Mouse (Mus musculus) left cerebral cortex, adult 18-20 months (tissue): ENCODE measurements around the gene Lrrc25. TPM values are rescaled to one million over a fixed set of nuclear protein-coding genes. Genes with fewer than 3 reads are reported as not detected.
A peak's percentile ranks its signal among the peaks of the same experiment; 100 is the strongest.

ENCODE experiments used
- DNase-seq, 2 experiments: peaks; one replicate each; pipeline ENCODE4 v3.0.0; 2021 to 2022; ENCODE audit warnings: low spot score in 2 of 2, mixed read lengths in 1 of 2
- total RNA-seq, 2 experiments: library from RNA; stranded (reverse); gene quantifications; 2 replicates each; pipeline ENCODE4 v1.2.3; 2021

Lrrc25 gene
- total RNA-seq, 2 experiments from 2014 or later, result 0.70 to 1.0 TPM

DNA sequence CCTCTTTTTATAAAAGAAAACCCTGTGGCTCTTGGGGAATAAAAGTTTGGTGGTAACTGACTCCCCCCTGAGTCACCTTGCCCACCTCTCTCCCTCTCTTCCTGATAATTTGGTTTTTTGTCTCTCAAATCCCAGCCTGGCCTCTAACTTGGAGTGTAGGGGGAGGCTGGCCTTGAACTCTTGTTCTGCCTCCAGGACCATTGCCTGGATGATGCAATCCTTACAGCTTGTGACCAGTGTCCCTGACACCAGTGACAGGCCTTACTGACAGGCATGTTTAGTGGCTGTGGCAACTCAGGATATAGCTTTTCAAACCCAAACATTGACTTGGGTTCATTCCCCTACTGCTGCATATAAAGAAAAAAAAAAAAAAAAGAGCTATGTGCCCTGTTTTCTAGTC, 30.8 kb downstream of the Lrrc25 start:
- no peak for DNase-seq

DNA sequence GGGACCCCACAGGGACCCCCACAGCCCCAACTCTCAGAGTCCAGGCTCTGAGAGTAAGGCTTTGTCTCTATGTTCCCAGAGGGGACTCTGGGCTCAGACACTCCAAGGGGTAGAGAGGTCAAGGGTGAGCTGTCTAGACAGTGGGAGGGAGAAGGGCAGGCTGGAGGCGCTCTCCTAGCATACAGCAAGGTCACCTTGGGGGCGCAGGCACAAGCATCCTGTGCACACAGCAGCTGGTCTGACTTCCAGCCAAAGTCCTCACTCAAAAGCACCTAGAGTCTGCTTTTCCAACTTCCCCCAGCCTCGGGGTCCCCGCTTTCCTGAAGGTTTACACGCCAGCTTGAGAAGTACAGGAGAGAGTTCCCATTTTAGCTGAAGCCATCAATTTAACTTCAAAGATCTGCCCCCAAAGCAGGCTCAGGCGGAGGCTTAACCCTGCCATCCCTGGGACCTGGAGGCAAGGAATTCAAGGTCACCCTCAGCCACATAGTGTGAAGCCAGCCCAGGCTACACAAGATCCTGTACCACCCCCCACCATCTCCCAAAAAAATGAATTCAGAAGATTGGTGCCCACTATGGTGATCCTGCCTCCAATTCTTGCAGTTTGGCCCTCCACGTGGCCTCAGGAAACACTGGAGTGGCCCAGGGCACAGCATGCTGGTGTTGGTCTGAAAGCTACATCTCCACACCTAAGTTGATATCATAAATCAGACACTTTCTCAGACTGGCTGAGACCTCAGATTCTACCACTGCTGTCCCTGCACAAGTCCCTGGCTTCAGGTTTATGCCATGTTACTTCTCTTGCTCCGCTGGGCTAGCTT, 31.6 kb downstream of the Lrrc25 start:
- no peak for DNase-seq

DNA sequence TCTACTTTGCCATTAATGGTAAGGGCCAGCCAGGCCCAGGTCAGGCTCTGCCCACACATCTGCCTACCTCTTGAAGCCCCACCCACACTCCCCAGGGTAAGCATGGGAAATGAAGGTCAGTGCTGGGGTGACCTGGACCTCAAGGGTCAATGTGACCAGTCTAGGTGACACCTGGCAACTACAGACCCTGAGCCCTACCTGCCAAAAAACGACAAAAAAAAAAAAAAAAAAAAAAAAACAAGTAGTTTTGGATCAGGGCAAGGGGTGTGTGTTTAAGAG, 32.1 kb downstream of the Lrrc25 start:
- no peak for DNase-seq

DNA sequence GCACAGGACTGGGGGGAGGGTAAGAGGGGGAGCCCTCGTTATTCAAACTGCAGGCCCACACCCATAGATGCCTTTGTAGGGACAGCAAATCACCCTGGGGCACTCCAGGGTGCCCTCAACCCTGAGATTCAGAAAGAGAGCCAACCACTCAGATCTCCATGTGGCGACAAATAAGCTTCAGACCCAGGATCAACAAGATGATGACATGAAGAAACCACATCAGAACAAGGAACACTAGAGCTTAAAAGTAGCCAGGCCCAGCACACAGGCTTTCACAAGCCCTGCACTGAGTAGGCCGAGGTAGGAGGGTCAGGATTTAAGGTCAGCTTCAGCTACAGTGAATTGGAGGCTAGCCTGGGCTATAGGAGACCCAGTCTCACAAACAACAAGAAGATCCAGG, 33.0 kb downstream of the Lrrc25 start:
- no peak for DNase-seq

DNA sequence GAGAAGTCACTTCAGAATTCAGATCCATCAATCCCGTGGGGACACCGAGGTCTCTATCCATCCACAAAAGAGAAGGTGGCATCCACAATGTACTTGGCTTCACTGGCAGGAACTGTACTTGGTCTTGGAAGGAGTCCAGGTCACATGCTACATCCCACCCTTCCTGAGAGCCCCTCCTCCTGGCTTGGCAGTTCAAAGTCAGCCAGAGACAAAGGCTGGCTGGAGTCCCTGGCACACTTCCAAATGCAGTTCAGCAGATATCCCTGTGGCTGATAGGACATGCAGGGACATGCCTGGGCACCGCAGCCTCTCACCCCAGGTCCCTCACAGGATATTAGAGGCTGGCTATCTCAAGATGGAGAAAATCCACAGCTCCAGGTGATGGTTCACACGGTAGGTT, 33.4 kb downstream of the Lrrc25 start:
- DNase-seq, result no peak

DNA sequence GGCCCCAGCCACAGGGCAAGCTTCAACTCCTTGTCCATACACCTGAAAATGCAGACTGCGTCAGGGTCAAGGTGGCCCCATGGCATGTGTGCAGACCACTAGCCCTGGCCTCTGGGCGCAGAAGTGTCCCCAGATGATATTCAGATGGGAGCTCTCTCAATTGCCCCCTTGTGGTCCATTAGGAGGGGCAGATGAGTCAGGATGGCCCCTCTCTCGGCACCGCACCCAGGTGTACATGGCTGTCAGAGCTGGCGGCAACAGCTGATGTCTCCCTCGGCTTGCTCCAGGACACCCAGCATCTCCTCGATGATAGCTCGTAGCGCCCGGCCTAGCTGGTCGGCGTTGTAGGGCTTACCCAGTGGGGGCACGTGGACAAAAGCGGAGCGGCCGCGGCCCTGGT, 34.4 kb downstream of the Lrrc25 start:
- DNase-seq, result no peak

DNA sequence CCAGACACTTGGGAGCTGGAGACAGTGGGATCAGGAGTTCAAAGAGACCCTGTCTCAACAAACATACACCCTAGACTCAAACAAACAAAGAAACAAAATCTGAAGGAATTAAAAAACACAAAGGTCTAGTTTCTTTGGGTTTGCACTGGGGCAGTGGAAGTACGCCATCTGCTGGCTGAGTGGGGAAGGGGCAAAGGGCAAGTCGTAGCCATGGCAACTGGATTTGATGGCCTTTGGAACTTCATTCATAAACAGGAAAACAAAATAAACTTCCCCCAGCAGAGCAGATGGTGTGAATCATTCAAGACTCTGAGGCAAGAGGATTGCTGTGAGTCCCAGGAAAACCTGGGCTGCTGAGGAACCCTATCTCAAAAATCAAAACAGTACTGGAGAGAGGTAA, 37.3 kb downstream of the Lrrc25 start:
- DNase-seq, result peak in 1 of 2 experiments; percentile 23

DNA sequence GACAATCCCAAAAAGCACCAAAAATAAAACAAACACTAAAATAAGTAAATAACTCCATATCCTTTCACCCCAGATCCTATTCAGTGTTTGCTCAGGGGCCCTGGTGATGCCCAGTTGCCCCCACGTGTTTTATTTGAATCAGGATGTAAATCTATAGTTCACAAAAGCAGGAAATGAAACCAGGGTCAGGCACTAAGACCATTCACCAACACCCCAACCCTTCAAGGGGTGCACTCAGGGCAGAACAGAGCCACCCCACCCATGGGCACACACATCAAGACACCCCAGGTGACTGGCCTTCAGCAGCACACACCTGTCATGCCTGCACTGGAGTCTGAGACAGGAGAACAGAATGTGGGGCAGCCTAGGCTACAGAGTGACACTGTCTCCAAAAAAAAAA, 38.2 kb downstream of the Lrrc25 start:
- DNase-seq, result no peak

DNA sequence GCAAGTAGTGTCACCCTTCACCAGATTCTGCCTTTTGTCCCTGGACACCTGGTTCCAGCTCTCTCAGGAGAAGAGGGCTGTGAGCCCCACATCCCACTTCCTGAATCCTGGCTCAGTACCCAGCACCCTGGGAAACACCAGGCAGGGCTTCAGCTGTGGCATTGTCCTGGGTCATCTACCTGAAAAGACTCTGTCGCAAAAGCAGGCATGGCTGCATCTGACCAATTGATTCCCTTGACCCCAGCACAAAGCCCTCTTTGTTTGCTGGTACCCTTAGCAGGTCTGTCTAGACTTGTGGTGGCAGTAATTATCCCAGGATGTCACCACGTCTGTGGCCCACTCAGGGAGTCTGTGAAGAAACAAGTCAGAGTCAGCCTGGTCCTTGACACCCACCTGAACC, 39.5 kb downstream of the Lrrc25 start:
- no peak for DNase-seq

DNA sequence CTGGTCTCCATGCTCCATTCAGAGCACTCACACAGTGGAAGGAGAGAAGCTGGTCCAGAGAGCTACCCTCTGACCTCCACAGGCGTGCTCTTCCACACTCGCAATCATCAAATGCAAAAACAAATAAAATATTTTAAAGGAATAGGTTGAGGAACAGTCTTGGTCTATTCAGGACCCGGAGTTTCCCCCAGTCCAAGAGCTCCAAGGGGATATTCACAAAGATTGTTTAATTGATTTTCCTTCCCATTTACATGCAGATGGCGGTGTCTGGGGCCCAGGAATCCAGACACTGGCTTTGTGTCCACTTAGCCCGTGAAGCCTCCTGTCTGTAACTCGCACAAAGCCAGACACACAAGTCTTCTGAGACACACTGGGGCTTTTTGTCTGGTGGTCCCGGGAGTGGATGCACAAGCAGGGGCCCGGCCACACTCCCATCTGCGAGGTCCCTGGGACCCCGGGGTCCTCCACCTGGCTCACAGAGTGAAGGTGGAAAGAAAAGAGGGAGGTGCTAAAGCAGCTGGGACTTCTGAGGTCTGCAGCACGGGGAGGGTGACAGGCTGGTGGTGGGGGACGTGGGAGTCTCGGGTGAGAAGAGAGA, 40.3 kb downstream of the Lrrc25 start:
- no peak for DNase-seq

DNA sequence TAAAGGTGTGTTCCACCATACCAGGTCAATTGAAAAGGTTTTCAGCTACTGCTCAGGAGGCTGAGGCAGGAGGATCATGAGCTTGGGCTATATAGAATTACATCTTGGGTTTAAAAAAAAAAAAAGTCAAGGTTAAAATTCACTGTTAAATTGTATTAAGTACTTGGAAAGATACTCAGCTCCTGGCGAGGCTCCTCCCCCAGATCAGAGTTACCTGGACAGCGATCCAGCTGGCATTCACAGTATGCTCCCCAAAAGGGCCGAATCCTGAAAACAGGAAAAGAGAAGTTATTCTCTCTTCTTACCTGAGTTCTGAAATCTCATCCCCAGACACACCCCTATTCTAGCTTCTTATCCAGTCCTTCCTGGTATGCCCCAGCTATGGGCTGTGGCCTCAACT, 41.3 kb downstream of the Lrrc25 start:
- DNase-seq, result no peak

DNA sequence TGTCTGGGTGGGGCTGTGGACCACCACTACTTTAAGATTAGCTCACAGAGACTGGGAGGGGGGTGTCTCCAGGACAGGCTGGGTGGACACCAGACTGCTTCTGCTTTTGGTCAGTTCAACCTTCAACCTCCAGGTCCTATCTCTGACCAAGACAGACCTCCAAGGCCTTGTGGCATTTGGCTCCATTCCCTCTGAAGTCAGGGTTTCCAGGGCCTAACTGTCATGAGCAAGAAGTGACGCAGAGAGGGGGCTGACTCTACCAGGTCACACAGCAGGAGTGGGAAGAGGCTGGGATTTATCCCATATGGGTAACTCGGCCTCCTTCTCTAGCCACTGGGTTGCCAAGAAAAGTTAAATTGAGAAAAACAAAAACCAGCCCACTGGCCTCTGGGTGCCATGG, 41.8 kb downstream of the Lrrc25 start:
- DNase-seq, result no peak

DNA sequence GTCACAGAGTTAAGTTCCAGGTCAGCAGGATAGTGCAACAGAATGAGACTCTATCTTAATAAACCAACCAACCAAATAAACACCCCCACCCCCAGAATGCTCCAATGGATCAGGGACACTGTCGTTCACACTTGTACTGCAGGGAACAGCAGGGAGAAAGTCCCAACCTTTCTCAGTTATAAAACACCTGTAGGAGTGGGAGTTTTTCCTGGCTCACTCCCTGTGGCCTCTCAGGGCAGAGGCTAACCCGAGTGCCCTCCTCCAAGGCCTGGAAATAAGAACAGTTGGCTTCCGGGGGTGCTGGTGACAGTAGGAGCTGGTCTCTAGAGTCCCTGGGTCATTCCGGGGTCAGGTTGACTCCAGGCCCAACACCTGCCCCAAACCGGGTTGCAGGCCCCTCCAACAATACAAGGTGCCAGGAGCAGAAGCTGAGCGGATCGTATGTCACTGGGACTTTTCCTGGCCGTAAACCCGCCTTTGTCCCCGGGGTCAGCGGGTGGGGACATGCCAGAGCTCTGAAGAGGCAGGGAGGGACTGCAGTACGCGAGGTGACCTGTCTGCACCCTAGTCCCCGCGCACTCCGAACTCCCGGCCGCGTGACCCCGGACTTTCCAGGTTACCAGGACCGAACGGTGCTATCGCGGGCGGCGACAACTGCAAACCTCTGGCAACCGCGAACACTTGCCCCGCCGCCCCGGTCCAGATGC, 43.1 kb downstream of the Lrrc25 start:
- DNase-seq, result no peak

DNA sequence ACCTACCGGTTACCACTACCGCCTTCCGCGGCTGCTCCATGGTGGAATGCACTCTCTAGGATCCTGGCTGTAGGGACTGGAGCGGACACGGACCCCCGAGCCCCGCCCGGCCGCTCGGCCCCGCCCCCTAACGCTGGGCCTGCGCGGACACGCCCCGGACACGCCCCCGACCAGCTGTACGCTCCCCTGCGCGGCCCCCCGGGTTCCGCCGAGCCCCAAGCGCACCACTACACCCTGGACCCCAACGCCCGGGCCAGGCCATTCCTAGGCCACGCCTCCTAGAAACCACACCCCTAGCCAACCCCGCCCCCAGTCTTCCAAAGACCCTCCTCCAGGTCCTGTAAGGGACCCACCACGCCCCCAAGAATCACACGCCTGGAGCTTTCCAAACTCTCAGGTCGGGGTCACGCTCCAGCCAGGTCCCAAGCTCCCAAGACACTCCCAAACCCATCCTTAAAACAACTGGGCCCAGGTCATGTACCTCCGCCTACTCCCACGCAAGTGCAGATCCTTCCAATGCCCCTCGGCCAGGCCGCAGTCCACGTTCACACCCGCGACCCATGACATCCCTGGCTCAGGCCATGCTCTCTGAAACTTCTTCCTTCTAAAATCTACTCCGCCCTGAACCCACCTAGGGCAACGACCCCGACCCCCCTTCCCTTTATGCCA, 43.8 kb downstream of the Lrrc25 start:
- DNase-seq, result peak; percentile 66 to 73

DNA sequence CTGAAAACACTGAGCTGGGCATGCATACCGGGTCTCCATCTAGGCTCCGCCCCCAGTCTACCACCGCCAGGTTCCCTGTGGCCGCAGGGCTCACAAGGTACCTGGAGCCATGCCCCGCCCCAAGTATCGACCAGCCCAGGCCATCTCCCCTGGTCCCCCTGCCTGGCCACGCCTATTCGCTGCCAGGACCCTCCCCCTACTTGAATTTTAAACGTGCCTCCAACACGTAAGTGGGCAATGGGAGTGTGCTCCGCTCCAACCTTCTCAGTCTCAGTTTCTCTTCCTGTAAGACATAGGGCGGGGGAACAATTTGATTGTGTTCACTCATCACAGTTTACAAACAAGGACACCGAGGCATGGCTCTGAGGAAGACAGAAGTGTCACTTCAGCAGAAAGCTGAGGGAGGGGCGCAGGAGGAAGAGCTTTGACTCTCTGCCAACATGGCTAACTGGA, 44.3 kb downstream of the Lrrc25 start, which contains the start of gene Pgpep1:
Gene Pgpep1 (minus strand): TSS at position 116 of the 453 bp plus-strand sequence.
- no peak for DNase-seq

DNA sequence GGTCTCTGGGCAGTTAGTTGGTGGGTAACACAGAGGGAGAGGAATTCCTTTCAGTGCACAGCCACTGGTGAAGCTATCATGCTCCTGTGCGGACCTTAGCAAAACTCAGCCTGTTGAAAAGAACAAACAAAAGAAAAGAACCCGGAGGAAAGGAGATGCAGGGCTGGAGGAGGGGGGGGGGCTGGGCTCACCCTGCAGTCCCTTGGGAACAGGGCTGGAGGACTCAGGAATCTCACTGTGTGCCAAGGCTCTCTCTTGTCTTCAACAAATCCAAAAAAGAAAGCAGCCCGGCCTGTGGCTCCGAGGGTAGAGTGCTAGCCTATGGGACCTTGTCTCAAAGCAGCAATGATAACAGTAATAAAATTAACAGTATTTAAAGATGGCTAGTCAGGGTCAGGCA, 47.7 kb downstream of the Lrrc25 start:
- no peak for DNase-seq

DNA sequence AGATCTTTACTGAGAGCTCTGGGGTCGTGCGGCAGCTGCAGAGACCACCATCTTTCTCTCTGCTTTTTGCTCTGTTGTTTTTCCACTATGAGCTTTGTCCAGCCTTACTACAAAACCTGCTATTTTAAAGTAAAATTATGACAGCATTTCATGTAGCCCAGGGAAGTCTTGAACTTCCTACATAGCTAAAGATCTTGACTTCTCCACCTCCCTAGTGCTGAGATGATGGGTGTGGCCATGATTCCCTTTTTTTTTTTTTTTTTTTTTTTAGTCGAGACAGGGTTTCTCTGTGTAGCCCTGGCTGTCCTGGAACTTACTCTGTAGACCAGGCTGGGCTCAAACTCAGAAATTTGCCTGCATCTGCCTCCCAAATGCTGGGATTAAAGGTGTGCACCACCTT, 48.7 kb downstream of the Lrrc25 start:
- DNase-seq, result no peak

DNA sequence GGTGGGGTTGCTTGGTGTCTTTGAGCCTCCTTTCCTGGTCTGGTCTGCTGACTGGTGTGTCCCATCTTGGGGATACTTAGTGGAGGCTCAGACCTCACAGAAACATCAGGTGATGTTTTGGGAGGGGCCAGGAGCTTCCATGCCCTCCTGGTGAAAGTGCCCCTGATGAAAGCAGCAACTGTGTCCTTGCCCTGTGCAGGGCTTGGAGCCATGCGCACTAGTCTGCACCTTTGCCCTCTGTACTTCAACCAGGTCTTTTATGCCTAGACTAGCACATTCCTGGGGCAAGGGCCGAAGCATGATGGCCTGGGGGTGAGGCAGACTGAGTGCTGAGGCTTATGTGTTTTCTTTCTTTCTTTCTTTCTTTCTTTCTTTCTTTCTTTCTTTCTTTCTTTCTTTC, 49.6 kb downstream of the Lrrc25 start:
- no peak for DNase-seq

DNA sequence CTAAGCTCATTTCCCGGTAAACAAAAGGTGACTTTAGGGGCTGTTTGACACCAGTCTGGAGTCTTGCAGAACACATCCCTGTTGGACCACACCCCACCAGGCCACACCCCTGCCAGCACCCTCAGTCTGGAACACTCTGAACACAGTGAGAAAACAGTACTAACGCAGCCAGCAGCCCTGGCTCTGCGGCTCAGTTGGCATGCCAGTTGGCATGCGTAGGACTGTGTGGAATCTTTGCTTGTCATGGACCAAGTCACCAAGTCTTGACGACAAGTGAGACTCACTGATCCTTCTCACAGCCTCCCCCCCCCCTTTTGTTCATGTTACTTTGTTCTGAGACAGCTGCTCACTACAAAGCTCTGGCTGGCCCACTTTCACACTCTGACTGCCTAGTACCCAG, 51.1 kb downstream of the Lrrc25 start:
- peak; percentile 42 to 50 for DNase-seq
